Mouse (Mus musculus): ENCODE results near the gene Crb1. TPM values are rescaled to one million over a fixed set of nuclear protein-coding genes. Genes with fewer than 3 reads are reported as not detected.

Crb1 gene
- total RNA-seq, 2 experiments from 2014 or later, result not detected

- ATAC-seq (replicated peaks; ENCODE audit: low FRiP score, low TSS enrichment, poor library complexity, severe bottlenecking), result no peak
Observed at GRCm38 (mm10) chr1:139153493-139153892, 223.4 kb downstream of the Crb1 start.

GRCm38 (mm10) chr1:139153006-139153405 lies 223.9 kb downstream of the Crb1 start:
- ATAC-seq (replicated peaks; ENCODE audit: low FRiP score, low TSS enrichment, poor library complexity, severe bottlenecking), result no peak

Other genes with a start within 250 kb of the Crb1 start
- 12.6 and 13.3 TPM in 2 replicates for gene Zbtb41, start 45.2 kb upstream of the Crb1 start, total RNA-seq (2014; fragmentation: Nextera tagmentation)
- gene Zbtb41, start 45.2 kb upstream of the Crb1 start, total RNA-seq (2017), result 14.1 and 30.5 TPM in 2 replicates
- 26.5 and 32.8 TPM in 2 replicates for gene Aspm, start 77.7 kb upstream of the Crb1 start, total RNA-seq (2014; fragmentation: Nextera tagmentation)
- gene Aspm, start 77.7 kb upstream of the Crb1 start, total RNA-seq (2017), result 44.5 and 49.7 TPM in 2 replicates
- not detected in 2 replicates for gene F13b, start 124.6 kb upstream of the Crb1 start, total RNA-seq (2014; fragmentation: Nextera tagmentation)
- gene F13b, start 124.6 kb upstream of the Crb1 start, total RNA-seq (2017), result not detected in 2 replicates
- gene Cfhr1, start 183.2 kb upstream of the Crb1 start, total RNA-seq (2014; fragmentation: Nextera tagmentation), result not detected in 2 replicates
- not detected in 2 replicates for gene Cfhr1, start 183.2 kb upstream of the Crb1 start, total RNA-seq (2017)

All from megakaryocyte-erythroid progenitor cell, adult 5-6 weeks (primary cell).